Mouse (Mus musculus): ENCODE measurements around the gene H2al1m.
"Not testable (repeated sequence)": the region's sequence is repeated elsewhere in the genome, so short reads cannot be mapped to it uniquely, and the experiment has no call there.

H2al1m gene

GRCm38 (mm10) chrX:9283464-9283863 is at the start of gene H2al1m:
H2al1m (plus strand) TSS chrX:9283764.
- DNase-seq (ENCODE audit: low read depth), result not testable (repeated sequence)

- no peak for DNase-seq (ENCODE audit: low read depth)
Observed at GRCm38 (mm10) chrX:9240737-9241591, 42.6 kb upstream of the H2al1m start.

- DNase-seq (ENCODE audit: low read depth), result peak; percentile 5
Observed at GRCm38 (mm10) chrX:9243381-9243864, 40.1 kb upstream of the H2al1m start.

DNA sequence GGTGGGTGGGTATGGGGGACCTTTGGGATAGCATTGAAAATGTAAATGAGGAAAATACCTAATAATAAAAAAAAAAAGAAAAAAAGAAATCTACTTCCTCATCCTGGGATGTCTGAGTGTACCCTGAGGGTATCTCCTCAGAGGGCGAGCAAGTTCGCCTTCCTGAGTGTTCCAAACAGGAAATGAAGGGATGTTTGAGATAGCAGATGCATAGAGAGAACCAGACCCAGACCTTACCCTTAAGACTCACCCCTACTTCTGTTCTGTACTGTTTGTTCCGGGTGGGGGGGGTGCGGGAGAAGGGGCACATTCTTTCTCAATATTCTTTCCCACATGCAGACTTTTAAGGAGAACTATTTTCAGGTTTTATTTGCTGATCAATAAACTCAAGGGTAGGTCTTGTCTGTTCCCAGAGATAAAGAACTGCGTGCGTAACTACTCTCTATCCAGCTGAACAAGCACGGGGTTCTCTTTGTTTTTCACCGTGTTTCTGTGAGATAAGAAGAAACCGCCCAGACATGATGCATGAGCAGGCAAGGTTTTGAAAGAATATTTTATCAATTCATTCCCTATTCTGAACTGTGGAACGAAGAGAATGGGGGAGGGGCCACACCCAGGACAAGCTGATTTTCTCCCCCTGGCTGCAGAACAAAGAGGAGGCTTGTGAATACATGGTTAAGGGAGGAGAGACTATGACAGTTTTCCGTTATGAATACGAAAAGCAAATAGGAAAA is 38.8 kb upstream of the H2al1m start:
- no peak for DNase-seq (ENCODE audit: low read depth)

GRCm38 (mm10) chrX:9248911-9249310 is 34.7 kb upstream of the H2al1m start:
- DNase-seq (ENCODE audit: low read depth), result no peak

DNA sequence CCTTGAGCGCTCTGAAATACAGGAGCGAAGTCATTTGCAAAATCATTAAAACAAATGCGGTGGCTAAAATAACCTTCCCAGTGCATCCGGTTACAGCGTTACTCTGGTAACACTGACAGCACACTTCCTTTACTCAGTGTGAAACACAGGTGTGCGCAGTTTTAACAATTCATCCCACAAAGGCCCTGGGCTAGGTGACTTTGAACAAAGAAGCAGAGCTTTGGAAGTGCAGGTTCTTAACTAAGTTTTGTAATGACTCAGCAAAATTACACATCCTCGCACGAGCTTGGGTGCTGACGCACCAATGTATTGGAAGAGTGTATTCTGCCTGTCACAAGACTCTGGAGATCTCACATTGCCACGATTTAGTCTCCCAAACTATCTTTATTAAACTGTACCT is 29.6 kb upstream of the H2al1m start:
- peak; percentile 3 for DNase-seq (ENCODE audit: low read depth)

- DNase-seq (ENCODE audit: low read depth), result no peak
Observed at GRCm38 (mm10) chrX:9254901-9255300, 28.7 kb upstream of the H2al1m start.

DNA sequence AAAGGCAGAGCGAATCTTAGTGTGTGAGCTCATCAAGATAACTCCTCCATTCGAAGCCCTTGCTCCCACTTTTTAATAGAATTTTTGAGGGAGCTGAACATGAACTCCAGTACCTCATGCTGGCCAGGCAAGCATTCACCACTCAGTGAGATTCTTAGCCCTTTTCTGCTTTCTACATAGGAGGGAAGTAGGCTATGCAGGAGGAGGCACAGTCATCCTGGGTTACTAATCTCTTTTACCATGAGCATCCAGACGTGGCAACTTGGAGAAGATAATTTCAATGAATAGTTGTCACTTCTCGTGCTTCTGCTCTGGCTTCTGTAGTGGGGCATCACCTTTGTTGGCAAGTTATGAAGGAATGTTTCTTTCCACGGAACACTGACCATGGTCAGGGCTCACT is 26.8 kb upstream of the H2al1m start, which contains the start of gene Gm14862:
Gene Gm14862 (minus strand): TSS at position 134 of the 400 bp plus-strand sequence.
- no peak for DNase-seq (ENCODE audit: low read depth)

DNA sequence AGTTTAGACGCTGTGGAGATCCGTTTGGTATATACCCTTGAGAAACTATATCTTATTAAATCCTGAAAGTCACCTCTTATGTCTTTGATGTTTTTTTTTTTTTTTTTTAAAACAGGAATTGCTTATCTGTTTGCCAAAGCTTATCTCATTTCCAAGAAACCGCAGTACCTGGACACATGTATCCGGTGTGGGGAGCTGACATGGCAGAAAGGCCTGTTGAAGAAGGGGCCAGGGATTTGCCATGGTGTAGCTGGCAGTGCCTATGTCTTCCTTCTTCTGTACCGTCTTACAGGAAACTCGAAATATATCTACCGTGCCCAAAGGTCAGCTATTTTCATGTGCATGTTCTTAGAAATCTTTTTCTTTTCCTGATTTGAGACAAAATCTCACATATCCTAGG is 25.7 kb upstream of the H2al1m start:
- DNase-seq (ENCODE audit: low read depth), result no peak

DNA sequence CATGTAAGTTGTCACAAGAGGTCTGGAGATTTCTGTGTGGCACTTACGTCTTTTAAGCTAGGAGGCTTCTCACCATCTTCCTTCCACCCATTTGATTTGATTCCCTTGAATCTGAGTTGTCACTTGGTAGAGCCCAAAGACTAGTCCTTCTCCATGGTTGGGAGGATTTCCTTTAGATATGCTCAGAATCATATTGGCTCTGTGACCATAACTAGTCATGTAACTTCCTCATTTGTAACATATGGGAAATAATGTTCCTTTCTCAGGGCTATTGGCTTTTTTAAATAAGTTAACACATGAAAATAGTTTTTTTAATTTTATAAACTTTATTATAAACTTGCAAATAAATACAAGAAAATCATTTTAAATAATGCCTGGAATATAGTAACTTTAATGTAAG is 24.3 kb upstream of the H2al1m start:
- DNase-seq (ENCODE audit: low read depth), result no peak

DNA sequence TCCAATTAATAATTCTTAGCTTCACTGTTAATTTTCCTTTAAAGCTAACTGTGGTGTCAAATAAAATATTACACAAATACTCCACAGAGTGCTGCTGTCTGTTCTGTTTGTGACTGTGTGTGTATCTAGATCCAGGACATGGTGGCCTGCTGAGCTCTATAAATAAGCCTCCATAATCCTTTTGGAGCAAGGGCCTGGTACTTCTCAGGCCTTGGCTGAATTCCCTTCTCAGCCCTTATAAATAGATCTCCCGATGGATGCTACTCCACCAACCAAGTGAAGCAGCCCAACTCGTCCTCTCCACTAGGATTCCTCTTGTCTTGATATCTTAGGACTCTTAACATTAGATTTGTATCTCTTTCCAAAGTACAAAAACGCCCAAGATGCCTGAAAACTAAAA is 12.5 kb upstream of the H2al1m start:
- DNase-seq (ENCODE audit: low read depth), result no peak

DNA sequence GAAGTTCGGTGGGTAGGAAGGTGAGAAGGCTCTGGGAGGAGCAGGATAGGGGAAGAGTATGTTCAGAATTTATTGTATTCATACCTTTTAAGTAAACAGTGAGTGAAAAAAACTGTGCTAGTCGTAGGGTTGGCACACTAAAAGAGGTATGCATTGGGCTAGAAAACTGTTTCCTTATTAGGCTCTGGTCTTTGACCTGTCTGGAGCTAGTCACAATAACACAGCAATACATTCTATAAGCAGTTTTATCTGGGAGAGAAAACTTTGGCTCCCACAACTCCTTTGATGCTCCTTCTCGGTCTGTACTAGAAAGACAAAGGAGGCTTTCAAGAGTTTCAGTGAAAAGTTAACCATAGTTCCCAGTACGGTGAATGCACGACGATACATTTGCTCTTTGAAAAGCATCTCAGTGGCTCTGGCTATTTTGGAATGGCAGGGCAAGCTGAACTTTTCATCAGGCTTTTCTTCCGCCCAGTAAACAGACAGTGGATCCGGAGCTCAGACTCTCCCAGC is 11.6 kb upstream of the H2al1m start:
- DNase-seq (ENCODE audit: low read depth), result no peak

DNA sequence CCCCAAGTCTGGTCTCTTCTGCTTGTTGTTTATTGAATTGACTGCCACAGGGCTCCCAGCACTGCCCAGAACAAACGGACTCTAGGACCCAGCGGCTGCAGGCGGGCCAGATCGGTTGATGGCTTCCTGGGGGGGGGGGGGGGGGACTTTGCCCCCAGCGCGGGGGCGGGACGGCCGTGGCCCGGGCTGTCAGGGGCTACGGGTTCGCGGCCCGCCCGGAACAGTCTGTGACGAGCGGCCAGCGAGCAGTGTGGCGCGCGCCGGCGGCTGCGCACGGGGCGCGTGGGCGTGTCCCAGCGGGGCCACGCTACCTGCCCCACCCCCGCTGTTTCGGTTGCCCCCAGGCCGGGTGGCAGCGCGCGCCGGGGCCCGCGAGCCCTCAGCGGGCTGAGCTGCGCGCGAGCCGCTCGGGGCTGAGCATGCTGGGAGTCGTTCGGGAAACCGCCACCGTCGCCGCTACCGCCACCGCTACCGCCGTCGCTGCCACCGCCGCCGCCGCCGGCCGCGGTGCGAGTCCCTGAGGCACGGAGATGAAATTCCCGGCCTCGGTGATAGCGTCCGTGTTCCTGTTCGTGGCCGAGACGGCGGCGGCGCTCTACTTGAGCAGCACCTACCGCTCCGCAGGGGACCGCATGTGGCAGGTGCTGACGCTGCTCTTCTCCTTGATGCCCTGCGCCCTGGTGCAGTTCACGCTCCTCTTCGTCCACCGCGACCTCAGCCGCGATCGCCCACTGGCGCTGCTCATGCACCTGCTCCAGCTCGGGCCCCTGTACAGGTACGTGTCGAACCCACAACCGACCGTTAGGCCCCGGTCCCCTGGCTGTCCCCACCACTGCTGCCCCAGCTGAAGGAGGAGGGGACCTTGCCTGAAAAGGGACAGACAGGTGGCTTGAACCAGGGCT is 10.9 kb upstream of the H2al1m start, which contains the start of gene Xk:
Gene Xk (plus strand): TSS at position 297 of the 902 bp plus-strand sequence.
- peak; percentile 66 for DNase-seq (ENCODE audit: low read depth)

- DNase-seq (ENCODE audit: low read depth), result peak; percentile 19
Observed at GRCm38 (mm10) chrX:9273377-9274002, 10.1 kb upstream of the H2al1m start.

GRCm38 (mm10) chrX:9274321-9274720 is 9.2 kb upstream of the H2al1m start:
- DNase-seq (ENCODE audit: low read depth), result no peak

DNA sequence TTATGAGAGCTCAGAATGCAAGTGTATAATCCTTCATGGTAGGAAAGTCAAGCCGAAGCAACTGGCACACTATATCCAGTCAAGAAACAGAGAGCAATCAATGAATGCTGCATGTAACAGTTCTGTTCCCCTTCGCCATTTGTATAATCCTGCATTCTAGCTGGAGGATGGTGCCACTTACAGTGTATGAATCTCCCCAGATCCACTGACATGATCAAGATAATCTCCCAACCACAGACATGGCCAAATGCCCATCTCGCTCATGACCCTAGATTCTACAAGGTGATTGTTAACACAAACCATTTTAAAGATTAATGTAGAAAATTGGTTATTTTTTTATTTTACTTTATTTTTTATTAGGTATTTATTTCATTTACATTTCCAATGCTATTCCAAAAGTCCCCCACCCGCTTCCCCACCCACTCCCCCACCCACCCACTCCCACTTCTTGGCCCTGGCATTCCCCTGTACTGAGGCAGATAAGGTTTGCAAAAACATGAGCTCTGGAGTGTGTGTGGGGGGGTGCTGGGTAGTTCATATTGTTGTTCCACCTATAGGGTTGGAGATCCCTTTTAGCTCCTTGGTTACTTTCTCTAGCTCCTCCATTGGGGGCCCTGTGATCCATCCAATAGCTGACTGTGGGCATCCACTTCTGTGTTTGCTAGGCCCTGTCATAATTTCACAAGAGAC is 9.7 kb downstream of the H2al1m start:
- not testable (repeated sequence) for DNase-seq (ENCODE audit: low read depth)

DNA sequence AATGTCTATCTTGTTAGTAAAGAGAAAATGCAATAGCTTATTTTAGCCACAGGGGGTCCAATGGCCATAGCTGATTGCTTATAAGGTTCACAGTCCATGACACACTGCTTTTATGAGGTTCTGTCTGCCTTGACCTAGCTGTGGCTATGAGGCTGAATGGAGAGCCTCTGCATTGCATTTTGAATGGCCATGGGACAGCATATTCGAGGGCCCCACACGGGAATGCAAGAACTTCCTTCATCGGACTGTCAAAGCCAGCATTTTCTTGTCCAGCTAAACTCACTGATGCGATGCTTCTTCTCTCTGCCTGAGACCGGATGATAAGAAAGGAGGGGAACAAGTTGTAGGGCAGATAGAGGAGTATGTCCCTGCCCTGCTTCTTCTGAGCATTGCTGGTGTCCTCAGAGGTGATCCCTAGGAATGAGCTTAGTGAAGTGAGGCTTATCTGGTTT is 14.9 kb downstream of the H2al1m start:
- DNase-seq (ENCODE audit: low read depth), result peak; percentile 4

GRCm38 (mm10) chrX:9302791-9303190 is 19.2 kb downstream of the H2al1m start:
- no peak for DNase-seq (ENCODE audit: low read depth)

DNA sequence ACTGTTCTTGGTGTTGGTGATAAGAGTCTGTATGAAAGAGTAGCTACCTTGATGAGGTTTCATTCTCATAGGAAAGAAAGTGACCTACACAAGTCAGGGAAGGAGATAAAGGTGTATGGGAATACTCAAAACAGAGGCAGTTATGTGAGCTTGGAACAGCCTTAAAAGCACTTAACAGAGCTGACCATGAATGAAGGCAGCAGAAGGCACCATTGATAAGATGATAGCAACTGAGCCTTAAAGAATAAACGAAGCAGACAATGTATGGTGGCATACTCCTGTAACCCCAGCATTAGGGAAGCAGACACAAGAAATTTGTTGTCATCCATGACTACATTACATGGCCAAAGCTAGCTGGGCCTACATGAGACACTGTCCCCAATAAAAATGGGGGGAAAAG is 19.9 kb downstream of the H2al1m start:
- DNase-seq (ENCODE audit: low read depth), result no peak

GRCm38 (mm10) chrX:9316457-9316856 is 32.9 kb downstream of the H2al1m start:
- not testable (repeated sequence) for DNase-seq (ENCODE audit: low read depth)
